Mouse (Mus musculus) CH12.LX (cell line): ENCODE data around the gene Agtrap. TPM values are rescaled to one million over a fixed set of nuclear protein-coding genes. Genes with fewer than 3 reads are reported as not detected.
A peak's percentile ranks its signal among the peaks of the same experiment; 100 is the strongest.

Source experiments
- DNase-seq: peaks from one replicate; pipeline ENCODE4 v3.0.0-alpha.2; 2013; ENCODE audit errors: extremely low read depth
- H3K27ac ChIP-seq: 2 replicates; pipeline ENCODE4 v1.5.1; 2012; ENCODE audit warnings: low read depth, mild to moderate bottlenecking, control low read depth, moderate library complexity; ENCODE audit not compliant: insufficient read depth
- H3K27me3 ChIP-seq: replicated peaks from 2 replicates; pipeline ENCODE3; 2012; ENCODE audit warnings: inconsistent platforms
- H3K36me3 ChIP-seq, 2 experiments: replicated peaks in 1 of 2; 2 replicates each; pipeline versions ENCODE3 to v1.6.1; 2012; ENCODE audit warnings: inconsistent platforms in 1 of 2, low read length in 1 of 2, mild to moderate bottlenecking in 1 of 2, mixed read lengths in 1 of 2, moderate library complexity in 1 of 2; ENCODE audit not compliant: control insufficient read depth in 1 of 2, insufficient read depth in 1 of 2
- H3K4me1 ChIP-seq, 2 experiments: 2 replicates each; pipeline ENCODE4 v1.6.1; 2012; ENCODE audit warnings: inconsistent platforms in 1 of 2, moderate library complexity in 1 of 2; ENCODE audit not compliant: insufficient read depth in 2 of 2, control insufficient read depth in 1 of 2
- H3K4me2 ChIP-seq: 2 replicates; pipeline ENCODE4 v1.6.1; 2012; ENCODE audit warnings: low read depth, mild to moderate bottlenecking, control low read depth; ENCODE audit not compliant: poor library complexity, insufficient read depth, severe bottlenecking
- H3K4me3 ChIP-seq, 3 experiments: fragments of 150-350 bp in 1 of 3; sonication (generic) in 1 of 3; replicated peaks in 1 of 3; 2 replicates each; pipeline versions ENCODE3 to v1.5.1; 2011 to 2012; ENCODE audit warnings: low read depth in 2 of 3, low read length in 2 of 3, mild to moderate bottlenecking in 2 of 3, moderate library complexity in 2 of 3, control low read depth in 1 of 3, improper control_type of control experiment in 1 of 3, inconsistent platforms in 1 of 3, mixed read lengths in 1 of 3; ENCODE audit not compliant: poor library complexity in 1 of 3
- H3K79me2 ChIP-seq: replicated peaks from 2 replicates; pipeline ENCODE4 v1.6.1; 2012; ENCODE audit warnings: mild to moderate bottlenecking, moderate library complexity; ENCODE audit not compliant: control insufficient read depth, poor library complexity, insufficient read depth, severe bottlenecking; ENCODE audit errors: extremely low read depth
- H3K9ac ChIP-seq: 2 replicates; pipeline ENCODE4 v1.6.1; 2012; ENCODE audit warnings: low read depth, mild to moderate bottlenecking, control low read depth, moderate library complexity; ENCODE audit not compliant: insufficient read depth
- H3K9me3 ChIP-seq: replicated peaks from 2 replicates; pipeline ENCODE3; 2012; ENCODE audit warnings: low read length, inconsistent platforms, mixed read lengths
- CHD1 ChIP-seq: IDR thresholded peaks from 2 replicates; pipeline ENCODE4 v1.6.1; 2012; ENCODE audit warnings: low read depth, low read length, improper control_type of control experiment, inconsistent platforms
- CHD2 ChIP-seq: IDR thresholded peaks from 2 replicates; pipeline ENCODE4 v1.6.1; 2011; ENCODE audit warnings: low read length, improper control_type of control experiment
- E2F4 ChIP-seq: IDR thresholded peaks from 2 replicates; pipeline ENCODE4 v1.6.1; 2011; ENCODE audit warnings: low read depth, low read length, improper control_type of control experiment; ENCODE audit not compliant: insufficient replicate concordance
- ELF1 ChIP-seq: IDR thresholded peaks from 2 replicates; pipeline ENCODE4 v1.6.1; 2014; ENCODE audit warnings: low read depth, mild to moderate bottlenecking, inconsistent platforms, low read length, improper control_type of control experiment
- GABPA ChIP-seq: IDR thresholded peaks from 2 replicates; pipeline ENCODE4 v1.6.1; 2012; ENCODE audit warnings: low read depth, low read length, improper control_type of control experiment, inconsistent platforms; ENCODE audit not compliant: insufficient replicate concordance
- IRF4 ChIP-seq: IDR thresholded peaks from 2 replicates; pipeline ENCODE4 v1.6.1; 2014; ENCODE audit warnings: low read depth, mild to moderate bottlenecking, inconsistent platforms, low read length, improper control_type of control experiment
- JUN ChIP-seq: IDR thresholded peaks from 2 replicates; pipeline ENCODE4 v1.6.1; 2011; ENCODE audit warnings: low read depth, mild to moderate bottlenecking, low read length, improper control_type of control experiment, moderate library complexity; ENCODE audit not compliant: insufficient read depth
- JUND ChIP-seq: conservative IDR thresholded peaks from 2 replicates; pipeline ENCODE4 v1.6.1; 2011; ENCODE audit warnings: low read depth, low read length, improper control_type of control experiment
- KAT2A ChIP-seq: IDR thresholded peaks from 2 replicates; pipeline ENCODE4 v1.6.1; 2012; ENCODE audit warnings: low read length, improper control_type of control experiment, inconsistent platforms; ENCODE audit not compliant: insufficient replicate concordance
- MAFK ChIP-seq: IDR thresholded peaks from 2 replicates; pipeline ENCODE4 v1.6.1; 2011; ENCODE audit warnings: low read length, improper control_type of control experiment; ENCODE audit not compliant: insufficient replicate concordance
- MAX ChIP-seq: IDR thresholded peaks from 2 replicates; pipeline ENCODE4 v1.6.1; 2011; ENCODE audit warnings: low read length, improper control_type of control experiment
- MXI1 ChIP-seq: IDR thresholded peaks from 2 replicates; pipeline ENCODE4 v1.6.1; 2011; ENCODE audit warnings: mild to moderate bottlenecking, low read depth, low read length, improper control_type of control experiment
- MYC ChIP-seq: IDR thresholded peaks from 2 replicates; pipeline ENCODE4 v1.6.1; 2011; ENCODE audit warnings: low read depth, mild to moderate bottlenecking, improper control_type of control experiment, low read length
- NELFE ChIP-seq: IDR thresholded peaks from 2 replicates; pipeline ENCODE4 v1.6.1; 2011; ENCODE audit warnings: low read depth, low read length, improper control_type of control experiment
- NRF1 ChIP-seq: IDR thresholded peaks from 2 replicates; pipeline ENCODE4 v1.6.1; 2014; ENCODE audit warnings: low read depth, mild to moderate bottlenecking, inconsistent platforms, low read length, improper control_type of control experiment, moderate library complexity
- PAX5 ChIP-seq: IDR thresholded peaks from 2 replicates; pipeline ENCODE4 v1.6.1; 2012; ENCODE audit warnings: low read length, inconsistent platforms, mixed read lengths
- POLR2AphosphoS2 ChIP-seq: IDR thresholded peaks from 2 replicates; pipeline ENCODE4 v1.6.1; 2011; ENCODE audit warnings: low read depth, low read length, improper control_type of control experiment
- RAD21 ChIP-seq: IDR thresholded peaks from 2 replicates; pipeline ENCODE4 v1.6.1; 2011; ENCODE audit warnings: low read depth, mild to moderate bottlenecking, low read length, improper control_type of control experiment, moderate library complexity
- RCOR1 ChIP-seq: conservative IDR thresholded peaks from 2 replicates; pipeline ENCODE4 v1.6.1; 2012; ENCODE audit warnings: low read depth, mild to moderate bottlenecking, inconsistent platforms, low read length, improper control_type of control experiment
- SIN3A ChIP-seq: IDR thresholded peaks from 2 replicates; pipeline ENCODE4 v1.6.1; 2012; ENCODE audit warnings: low read length, improper control_type of control experiment, inconsistent platforms
- SMC3 ChIP-seq: IDR thresholded peaks from 2 replicates; pipeline ENCODE4 v1.6.1; 2011; ENCODE audit warnings: low read depth, low read length, improper control_type of control experiment
- USF2 ChIP-seq: conservative IDR thresholded peaks from 2 replicates; pipeline ENCODE4 v1.6.1; 2011; ENCODE audit warnings: low read depth, low read length, improper control_type of control experiment
- ZC3H11A ChIP-seq: IDR thresholded peaks from 2 replicates; pipeline ENCODE4 v1.6.1; 2012; ENCODE audit warnings: low read depth, mild to moderate bottlenecking, inconsistent platforms, low read length, improper control_type of control experiment
- ZKSCAN1 ChIP-seq: IDR thresholded peaks from 2 replicates; pipeline ENCODE4 v1.6.1; 2012; ENCODE audit warnings: low read depth, inconsistent platforms, low read length, improper control_type of control experiment, borderline replicate concordance
- ZNF384 ChIP-seq: IDR thresholded peaks from 2 replicates; pipeline ENCODE4 v1.6.1; 2012; ENCODE audit warnings: low read depth, low read length, improper control_type of control experiment, inconsistent platforms
- dilution Hi-C: fragments of 300-500 bp; cut with MboI; formaldehyde crosslinking; loops from 2 replicates; pipeline ENCODE4 v1.14.3; 2020; ENCODE audit warnings: low sequenced_read_pairs; ENCODE audit not compliant: extremely low pct_unique_long_range_greater_than_20kb, extremely low pct_ligation_motif_present
- in situ Hi-C: fragments of 300-500 bp; cut with MboI; formaldehyde crosslinking; loops from 3 replicates; pipeline ENCODE4 v1.14.3; 2019; ENCODE audit warnings: low sequenced_read_pairs, low pct_ligation_motif_present, low pct_unique_long_range_greater_than_20kb, mixed read lengths
- polyA plus RNA-seq: library from polyadenylated mRNA; unstranded; fragments of >175 nt; gene quantifications from 2 replicates; pipeline ENCODE4 v1.2.1, GENCODE M21; 2012; ENCODE audit warnings: low read depth; ENCODE audit not compliant: insufficient read length
- total RNA-seq, 2 experiments: library from RNA; depleted of rRNA; stranded (reverse); fragments of 300-350 nt in 1 of 2; fragments of >200 nt in 1 of 2; gene quantifications; 2 replicates each; pipeline ENCODE4 v1.2.3; 2012 to 2014

Gene Agtrap
- total and polyA plus RNA-seq, 3 experiments: 4.1 to 6.2 (median 5.9) TPM

DNA sequence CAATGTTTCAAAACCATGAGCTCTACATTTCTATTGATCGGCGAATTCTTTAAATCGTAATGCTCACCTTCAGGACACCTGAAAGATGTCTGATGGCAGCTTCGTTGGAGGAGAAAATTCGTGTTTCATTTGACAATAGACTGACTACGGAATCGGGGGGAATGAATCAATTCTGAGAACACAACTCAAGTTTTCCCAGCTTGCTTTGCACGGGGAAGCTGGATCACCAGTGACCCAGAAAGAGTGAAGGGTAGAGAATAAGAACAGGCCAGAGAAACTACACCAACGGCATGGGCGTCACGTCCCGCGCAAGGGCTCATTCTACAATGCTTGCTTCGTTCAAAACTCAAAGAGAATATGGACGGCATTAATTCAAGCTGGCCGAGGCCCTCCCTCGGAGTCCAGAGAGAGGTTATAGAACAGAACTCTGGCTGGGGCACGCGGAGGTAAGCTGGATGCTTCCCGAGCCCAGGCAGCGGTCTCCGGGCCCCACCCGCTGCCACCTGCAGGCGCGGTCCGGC lies 49.7 kb downstream of the Agtrap start:
- Histone ChIP-seq H3K79me2 (0 out of 2 replicates have a peak, but pooled peaks cover 6% of the 10 kb centered on the region), H3K4me3 (peak overlapping the region; percentile 68 to 90 (median 84)), H3K4me1 (peaks cover 12 to 59% of the 10 kb centered on the region in 2 experiments), H3K27me3 (no peaks in the 10 kb centered on the region), H3K4me2 (peak overlapping the region; percentile 62), H3K27ac (peak overlapping the region; percentile 87), H3K36me3 (peaks cover 17 to 38% of the 10 kb centered on the region in 2 experiments), H3K9ac (peak overlapping the region; percentile 53), H3K9me3 (no peaks in the 10 kb centered on the region)
- dilution Hi-C loops: no loop called here
- TF ChIP-seq NELFE (peak; percentile 81), RCOR1 (no peak), KAT2A (0 out of 2 replicates have a peak, but pooled peaks have one; percentile 22), MYC (peak; percentile 50; the same call in 1 of the 2 replicates), RAD21 (no peak), ZKSCAN1 (no peak), ZC3H11A (no peak), CHD1 (0 out of 2 replicates have a peak, but pooled peaks have one; percentile 56)
- in situ Hi-C loops: no loop called here
- DNase-seq: no peak

DNA sequence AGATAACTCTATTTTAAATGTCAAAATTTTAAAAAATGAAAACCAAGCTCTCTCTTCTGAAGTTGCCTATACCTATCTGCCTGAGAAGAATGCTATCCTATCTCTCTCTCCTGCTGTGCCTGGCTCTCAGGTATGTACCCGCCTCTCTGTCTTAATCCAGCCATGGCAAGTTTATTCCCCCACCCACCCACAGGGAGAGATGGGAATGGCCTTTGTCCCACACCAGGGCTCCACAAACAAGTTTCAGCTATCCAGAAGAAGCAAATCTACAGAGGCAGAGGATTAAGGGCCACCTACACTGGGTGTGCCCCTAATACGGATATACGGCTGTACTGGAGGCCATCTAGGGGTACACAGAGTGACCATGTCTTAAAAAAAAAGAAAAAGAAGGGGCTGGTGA lies 52.4 kb downstream of the Agtrap start:
- no peak overlapping the region for H3K9ac ChIP-seq
- DNase-seq: no peak
- dilution Hi-C loops: no loop called here

DNA sequence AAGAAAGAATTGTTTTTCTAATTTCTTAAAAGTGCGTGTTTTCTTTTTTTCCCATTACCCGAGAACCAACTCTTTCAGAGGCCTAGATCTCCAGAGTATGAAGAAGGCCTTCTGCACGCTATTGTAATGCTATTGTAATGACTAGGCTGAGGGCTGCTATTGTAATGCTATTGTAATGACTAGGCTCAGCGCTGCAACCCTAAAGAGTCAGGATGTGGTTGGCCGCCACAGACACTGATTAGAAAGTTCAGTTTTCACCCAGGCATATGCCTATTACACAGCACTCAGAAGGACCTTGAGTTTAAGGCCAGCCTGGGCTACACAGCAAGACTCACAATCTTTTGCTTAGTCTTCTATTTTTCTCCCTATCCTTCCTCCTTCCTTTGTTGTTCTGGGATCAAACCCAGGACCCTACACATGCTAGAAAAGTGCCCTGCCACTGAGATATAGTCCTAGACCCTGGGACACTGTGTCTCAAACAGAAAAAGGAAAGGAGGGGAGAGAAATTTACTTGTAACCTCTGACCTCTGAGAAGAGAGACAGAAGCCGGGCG lies 53.9 kb downstream of the Agtrap start:
- peaks cover 8 to 50% of the 10 kb centered on the region in 2 experiments for H3K4me1 ChIP-seq
- 0 out of 2 replicates have a peak overlapping the region, but pooled peaks have one; percentile 42 for H3K9ac ChIP-seq
- no peak overlapping the region for H3K4me3 ChIP-seq
- peak overlapping the region; percentile 73 for H3K27ac ChIP-seq
- dilution Hi-C loops (no loop called here), in situ Hi-C loops (no loop called here)
- peak; percentile 81 for DNase-seq
- 0 out of 2 replicates have a peak overlapping the region, but pooled peaks have one; percentile 25 for H3K4me2 ChIP-seq
- H3K36me3 ChIP-seq: peaks cover 14 to 34% of the 10 kb centered on the region in 2 experiments
- 0 out of 2 replicates have a peak, but pooled peaks cover 5% of the 10 kb centered on the region for H3K79me2 ChIP-seq
- H3K27me3 ChIP-seq: no peaks in the 10 kb centered on the region
- no peaks in the 10 kb centered on the region for H3K9me3 ChIP-seq
- no peak for TF ChIP-seq POLR2AphosphoS2
- no peak for TF ChIP-seq SMC3
- TF ChIP-seq ELF1: no peak
- TF ChIP-seq CHD2: no peak
- peak; percentile 45 for TF ChIP-seq SIN3A
- TF ChIP-seq ZNF384: peak; percentile 53
- TF ChIP-seq JUND: peak; percentile 87
- TF ChIP-seq MXI1: 0 out of 2 replicates have a peak, but pooled peaks have one; percentile 46
- 0 out of 2 replicates have a peak, but pooled peaks have one; percentile 28 for TF ChIP-seq MAX
- no peak for TF ChIP-seq USF2
- TF ChIP-seq MAFK: peak; percentile 74
- peak; percentile 69 for TF ChIP-seq JUN
- peak; percentile 62; the same call in 1 of the 2 replicates for TF ChIP-seq CHD1
- no peak for TF ChIP-seq NRF1
- TF ChIP-seq NELFE: no peak
- peak; percentile 94 for TF ChIP-seq IRF4

More for the DNA sequence above, 52.4 kb downstream of the Agtrap start:
- Histone ChIP-seq H3K79me2 (0 out of 2 replicates have a peak, but pooled peaks cover 9% of the 10 kb centered on the region), H3K4me3 (no peak overlapping the region), H3K27ac (no peak overlapping the region), H3K36me3 (peaks cover 6 to 25% of the 10 kb centered on the region in 2 experiments), H3K9me3 (no peaks in the 10 kb centered on the region), H3K4me1 (peaks cover 9 to 57% of the 10 kb centered on the region in 2 experiments), H3K27me3 (no peaks in the 10 kb centered on the region), H3K4me2 (no peak overlapping the region)
- TF ChIP-seq GABPA (no peak), CHD1 (no peak), PAX5 (no peak), IRF4 (no peak), E2F4 (no peak)
- in situ Hi-C loops: no loop called here
